Mouse (Mus musculus) lung, adult 2 months (tissue): ENCODE data around the gene 2310030G06Rik.

Experiments
- CTCF ChIP-seq: fragments of 200-500 bp; IDR thresholded peaks from 2 replicates; pipeline ENCODE4 v1.5.1; 2011; ENCODE audit warnings: mild to moderate bottlenecking, low read length, control low read depth; ENCODE audit not compliant: insufficient read depth
- POLR2A ChIP-seq: fragments of 200-500 bp; IDR thresholded peaks from 2 replicates; pipeline ENCODE4 v1.6.1; 2011; ENCODE audit warnings: low read depth, mild to moderate bottlenecking, control low read depth, low read length, borderline replicate concordance; ENCODE audit errors: extremely low read depth

- TF ChIP-seq CTCF (no peak), POLR2A (no peak)
Observed at GRCm38 (mm10) chr9:50774026-50774462, 27.7 kb upstream of the 2310030G06Rik start.
